Mouse (Mus musculus) midbrain, embryonic 12.5 days (tissue): ENCODE data around the gene Selenow. TPM values are rescaled to one million over a fixed set of nuclear protein-coding genes. Genes with fewer than 3 reads are reported as not detected.

ENCODE experiments used
- ATAC-seq: fragments of 200-750 bp; cut with Nextera tagmentation; 2 replicates; pipeline ENCODE4 v1.8.0; 2017; ENCODE audit warnings: low read depth, moderate TSS enrichment, moderate library complexity; ENCODE audit not compliant: low FRiP score
- H3K27ac ChIP-seq: fragments of 300-500 bp; sonication (generic); replicated peaks from 2 replicates; pipeline ENCODE4 v1.5.1; 2016; ENCODE audit warnings: mild to moderate bottlenecking
- H3K27me3 ChIP-seq: fragments of 300-500 bp; sonication (generic); 2 replicates; pipeline ENCODE4 v1.6.1; 2016; ENCODE audit warnings: mild to moderate bottlenecking
- H3K36me3 ChIP-seq: fragments of 300-500 bp; sonication (generic); 2 replicates; pipeline ENCODE4 v1.6.1; 2016
- H3K4me1 ChIP-seq: fragments of 300-500 bp; sonication (generic); 2 replicates; pipeline ENCODE4 v1.6.1; 2016
- H3K4me2 ChIP-seq: fragments of 300-500 bp; sonication (generic); replicated peaks from 2 replicates; pipeline ENCODE4 v1.6.1; 2016; ENCODE audit warnings: mild to moderate bottlenecking, moderate library complexity
- H3K4me3 ChIP-seq: fragments of 300-500 bp; sonication (generic); 2 replicates; pipeline ENCODE4 v1.5.1; 2016; ENCODE audit warnings: mild to moderate bottlenecking
- H3K9ac ChIP-seq: fragments of 300-500 bp; sonication (generic); replicated peaks from 2 replicates; pipeline ENCODE4 v1.6.1; 2016; ENCODE audit warnings: mild to moderate bottlenecking, moderate library complexity
- H3K9me3 ChIP-seq: fragments of 300-500 bp; sonication (generic); 2 replicates; pipeline ENCODE4 v1.6.1; 2016; ENCODE audit warnings: mild to moderate bottlenecking
- WGBS: fragments of 180-500 bp; shearing (Covaris S2); methylation state at CpG from one replicate; pipeline ENCODE4 v1.1.7; 2016; 5-methylcytosine and 5-hydroxymethylcytosine counted together
- polyA plus RNA-seq: library from polyadenylated mRNA; unstranded; fragments of >200 nt; fragmentation: Nextera tagmentation; extraction: Ambion mirVana; gene quantifications from 2 replicates; pipeline ENCODE4 v1.2.1, GENCODE M21; 2016

Selenow gene
- polyA plus RNA-seq, 1 experiment from 2014 or later, result 1,059 TPM

- H3K36me3 ChIP-seq, result no peaks in the 10 kb centered on the region
- H3K4me2 ChIP-seq, result no peak overlapping the region
- H3K9me3 ChIP-seq, result no peaks in the 10 kb centered on the region
- H3K4me1 ChIP-seq, result peaks cover 7% of the 10 kb centered on the region; the same call in 1 of the 2 replicates
- H3K9ac ChIP-seq, result no peak overlapping the region
- WGBS, result 90% methylated on average over 2 of the region's 2 CpGs
- no peaks in the 10 kb centered on the region for H3K27me3 ChIP-seq
- ATAC-seq, result no peak
- H3K4me3 ChIP-seq, result no peak overlapping the region
- no peak overlapping the region for H3K27ac ChIP-seq
Observed at GRCm38 (mm10) chr7:15884127-15884526, 38.1 kb downstream of the Selenow start.

- Histone ChIP-seq H3K27ac (peak within 1 kb of the TSS; percentile 43), H3K4me1 (peaks cover 7% of the 10 kb centered on the region; the same call in 1 of the 2 replicates), H3K27me3 (no peaks in the 10 kb centered on the region), H3K9me3 (no peaks in the 10 kb centered on the region), H3K4me2 (0 out of 2 replicates have a peak within 1 kb of the TSS, but pooled peaks have one; percentile 21), H3K36me3 (no peaks in the 10 kb centered on the region), H3K9ac (no peak within 1 kb of the TSS), H3K4me3 (no peak within 1 kb of the TSS)
- no peak for ATAC-seq
- WGBS, result 86% methylated on average over 2 of the region's 2 CpGs
Observed at GRCm38 (mm10) chr7:15882317-15882716, 39.9 kb downstream of the Selenow start, which contains the start of gene Crxos. Gene Crxos (plus strand): TSS chr7:15882617.

- H3K27me3 ChIP-seq, result no peaks in the 10 kb centered on the region
- 58% methylated on average over 3 of the region's 3 CpGs for WGBS
- H3K9me3 ChIP-seq, result no peaks in the 10 kb centered on the region
- no peak overlapping the region for H3K9ac ChIP-seq
- no peak overlapping the region for H3K4me2 ChIP-seq
- peak; percentile 54; the same call in 1 of the 2 replicates for ATAC-seq
- H3K4me1 ChIP-seq, result peaks cover 7% of the 10 kb centered on the region; the same call in 1 of the 2 replicates
- no peak overlapping the region for H3K4me3 ChIP-seq
- no peaks in the 10 kb centered on the region for H3K36me3 ChIP-seq
- H3K27ac ChIP-seq, result peak overlapping the region; percentile 43
Observed at GRCm38 (mm10) chr7:15881831-15882230, 40.4 kb downstream of the Selenow start.

DNA sequence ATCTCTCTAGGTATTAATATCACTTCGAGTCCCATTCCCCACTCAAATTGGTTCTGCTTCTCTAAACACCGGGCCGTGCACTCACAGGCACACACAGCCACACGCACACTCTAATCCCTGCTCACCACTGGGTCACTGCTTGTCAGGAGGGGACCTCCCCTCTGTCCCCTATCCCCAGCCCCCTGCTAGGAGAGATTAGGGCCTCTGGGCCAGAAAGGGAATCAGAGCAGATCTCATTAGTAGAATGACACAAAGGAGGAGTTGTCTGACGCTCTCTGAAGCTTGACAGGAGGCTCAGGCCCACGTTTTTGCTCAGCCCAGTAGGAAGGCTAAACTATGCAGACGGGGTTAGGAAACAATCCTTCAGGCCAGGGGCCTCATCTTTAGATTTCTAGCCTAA, 40.8 kb downstream of the Selenow start:
- peak overlapping the region; percentile 43 for H3K27ac ChIP-seq
- H3K4me1 ChIP-seq, result peaks cover 7% of the 10 kb centered on the region; the same call in 1 of the 2 replicates
- H3K9ac ChIP-seq, result no peak overlapping the region
- no peaks in the 10 kb centered on the region for H3K36me3 ChIP-seq
- no peak overlapping the region for H3K4me3 ChIP-seq
- H3K27me3 ChIP-seq, result no peaks in the 10 kb centered on the region
- peak; percentile 91 for ATAC-seq
- 0 out of 2 replicates have a peak overlapping the region, but pooled peaks have one; percentile 21 for H3K4me2 ChIP-seq
- no peaks in the 10 kb centered on the region for H3K9me3 ChIP-seq
- WGBS, result 3% methylated on average over 7 of the region's 7 CpGs

- no peak within 1 kb of the TSS for H3K27ac ChIP-seq
Observed at GRCm38 (mm10) chr7:15879756-15880155, 42.4 kb downstream of the Selenow start, which contains the start of gene Crx. Gene Crx (minus strand): TSS chr7:15879968.

More at GRCm38 (mm10) chr7:15879756-15880155, 42.4 kb downstream of the Selenow start, which contains the start of gene Crx:
- ATAC-seq, result no peak
- no peaks in the 10 kb centered on the region for H3K36me3 ChIP-seq
- H3K4me1 ChIP-seq, result peaks cover 7% of the 10 kb centered on the region; the same call in 1 of the 2 replicates
- H3K27me3 ChIP-seq, result no peaks in the 10 kb centered on the region
- H3K9me3 ChIP-seq, result no peaks in the 10 kb centered on the region
- WGBS, result 25% methylated on average over 4 of the region's 4 CpGs
- no peak within 1 kb of the TSS for H3K4me2 ChIP-seq
- H3K4me3 ChIP-seq, result no peak within 1 kb of the TSS
- H3K9ac ChIP-seq, result no peak within 1 kb of the TSS

Other genes starting within 250 kb of the Selenow start
- gene Obox5, start 172.3 kb downstream of the Selenow start, polyA plus RNA-seq, result not detected in 2 replicates
- gene Obox6, start 82.7 kb downstream of the Selenow start, polyA plus RNA-seq, result not detected in 2 replicates
- gene Crx, start 42.4 kb downstream of the Selenow start, polyA plus RNA-seq, result 0.58 and 0.94 TPM in 2 replicates
- gene Crxos, start 39.8 kb downstream of the Selenow start, polyA plus RNA-seq, result 0.51 and 0.73 TPM in 2 replicates
- gene Nop53, start 23.7 kb upstream of the Selenow start, polyA plus RNA-seq, result 162 and 183 TPM in 2 replicates
- gene Ehd2, start 45.2 kb upstream of the Selenow start, polyA plus RNA-seq, result 7.0 and 8.5 TPM in 2 replicates
- gene Bicra, start 125.5 kb upstream of the Selenow start, polyA plus RNA-seq, result 10.0 and 10.3 TPM in 2 replicates
- not detected in 2 replicates for gene Zfp541, start 139.4 kb upstream of the Selenow start, polyA plus RNA-seq
- gene Napa, start 176.1 kb upstream of the Selenow start, polyA plus RNA-seq, result 167 and 196 TPM in 2 replicates
- gene Kptn, start 197.5 kb upstream of the Selenow start, polyA plus RNA-seq, result 31.5 and 32.3 TPM in 2 replicates
- gene Slc8a2, start 207.4 kb upstream of the Selenow start, polyA plus RNA-seq, result 0.48 and 0.55 TPM in 2 replicates